In the genomic region with DNA sequence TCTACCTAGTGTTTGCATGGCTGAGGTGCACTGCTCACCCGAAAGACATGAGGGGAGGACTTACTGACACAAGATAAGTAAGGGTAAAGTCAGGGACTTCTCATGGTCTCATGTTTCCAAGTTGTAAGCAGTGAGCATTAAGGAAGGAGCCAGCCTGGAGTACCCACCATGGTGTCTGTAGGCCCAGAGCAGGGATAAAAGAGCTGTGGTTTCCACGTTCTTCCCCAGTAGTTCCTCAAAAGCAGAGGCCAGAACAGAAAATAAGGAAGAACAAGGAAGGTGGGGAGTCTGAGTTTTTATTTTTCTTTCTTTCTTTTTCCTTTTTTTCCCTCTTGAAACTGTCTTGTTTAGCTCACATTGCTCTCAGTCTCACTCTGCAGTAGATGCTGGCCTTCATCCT, we compare ENCODE assay signal across 31 mouse cellular contexts. TPM values are rescaled to one million over a fixed set of nuclear protein-coding genes. Genes with fewer than 3 reads are reported as not detected.
DNase-seq lines count a peak whose midpoint lies in the region; ATAC-seq and TF ChIP-seq lines count a peak whose summit lies in the region.
"Had no signal": no experiment of that assay in that cellular context is flagged by ENCODE, and none has a peak within 500 bp of the region (broad histone marks: within the 10 kb centered on the region; RNA-seq: fewer than 3 reads in every experiment).

No protein-coding gene starts in this region.

- no peaks in the 10 kb centered on the region for H3K9me3 ChIP-seq in MEL (replicated peaks; ENCODE audit: insufficient read depth, low read length)
- H3K9me3 ChIP-seq in forebrain, postnatal 0 days (ENCODE audit: low read length), result no peaks in the 10 kb centered on the region
- H3K9me3 ChIP-seq: forebrain, embryonic 10.5 days; forebrain, embryonic 13.5 days; hindbrain, embryonic 10.5 days; hindbrain, embryonic 13.5 days; intestine, embryonic 15.5 days had no signal

- H3K36me3 ChIP-seq in MEL (ENCODE audit: control insufficient read depth in 1 of 2, insufficient read depth in 2 of 2, low read length in 2 of 2), result no peaks in the 10 kb centered on the region; a peak in 1 of 4 replicates
- no peaks in the 10 kb centered on the region for H3K36me3 ChIP-seq in forebrain, postnatal 0 days (ENCODE audit: insufficient read depth)
- H3K36me3 ChIP-seq: forebrain, embryonic 10.5 days; hindbrain, embryonic 10.5 days; hindbrain, embryonic 13.5 days; intestine, embryonic 15.5 days had no signal

- 79% methylated on average over 2 of the region's 2 CpGs for WGBS in forebrain, postnatal 0 days

- no peaks in the 10 kb centered on the region for H3K27me3 ChIP-seq in MEL (ENCODE audit: control insufficient read depth in 1 of 2, insufficient read depth in 2 of 2, low read length in 2 of 2)
- H3K27me3 ChIP-seq in forebrain, postnatal 0 days (ENCODE audit: insufficient read depth, low read length), result no peaks in the 10 kb centered on the region
- H3K27me3 ChIP-seq: forebrain, embryonic 13.5 days; hindbrain, embryonic 13.5 days; intestine, embryonic 15.5 days had no signal

- no peak for TF ChIP-seq EP300 in MEL (IDR thresholded peaks at IDR 0.05; ENCODE audit: low read depth in 1 of 2, low read length in 2 of 2)

- no peak overlapping the region for H3K27ac ChIP-seq in MEL (ENCODE audit: control insufficient read depth, low read depth, low read length)
- H3K27ac ChIP-seq in forebrain, postnatal 0 days (ENCODE audit: low read depth, low read length), result no peak overlapping the region
- H3K27ac ChIP-seq: forebrain, embryonic 10.5 days; forebrain, embryonic 13.5 days; gastrocnemius, adult 2 months; hindbrain, embryonic 10.5 days; hindbrain, embryonic 13.5 days; intestine, embryonic 15.5 days had no signal

- H3K4me2 ChIP-seq in forebrain, postnatal 0 days (ENCODE audit: low read depth), result no peak overlapping the region
- H3K4me2 ChIP-seq: forebrain, embryonic 13.5 days; heart, embryonic 11.5 days; hindbrain, embryonic 13.5 days; intestine, embryonic 15.5 days had no signal

- H3K9ac ChIP-seq in MEL (ENCODE audit: control insufficient read depth, low read depth, low read length, poor library complexity, severe bottlenecking), result no peak overlapping the region
- H3K9ac ChIP-seq in forebrain, postnatal 0 days, result no peak overlapping the region
- H3K9ac ChIP-seq: forebrain, embryonic 13.5 days; hindbrain, embryonic 13.5 days; intestine, embryonic 15.5 days had no signal

- peak; percentile 26 for DNase-seq in MEL (ENCODE audit: low read depth, low spot score)
- DNase-seq in layer of hippocampus, adult 8-10 months (ENCODE audit: low spot score in 2 of 2), result no peak
- DNase-seq in forebrain, postnatal 0 days, result no peak
- no peak for DNase-seq in adrenal gland, postnatal 25 days
- DNase-seq: adrenal gland, adult 8-10 months; adrenal gland, postnatal 36 days; cerebellum, adult 11-12 months; cerebellum, adult 8-10 months; cerebellum, postnatal 10 days; cerebellum, postnatal 36 days; gastrocnemius, adult 2 months; gastrocnemius, postnatal 25 days; kidney, adult 11 months had no signal

- peak; percentile 87 for ATAC-seq in granulocyte monocyte progenitor cell, adult 5-6 weeks (replicated peaks; ENCODE audit: poor library complexity, severe bottlenecking)
- peak; percentile 33; the same call in 1 of the 2 replicates for ATAC-seq in megakaryocyte, adult 5-6 weeks (ENCODE audit: poor library complexity, severe bottlenecking)
- ATAC-seq in forebrain, postnatal 0 days, result no peak
- ATAC-seq: activated CD4-positive, CD25-positive, alpha-beta regulatory T cell, adult 4 months; CD4-positive, CD25-positive, alpha-beta regulatory T cell, adult 4 months; forebrain, embryonic 13.5 days; forebrain, embryonic 16.5 days; hindbrain, embryonic 16.5 days; intestine, embryonic 15.5 days had no signal

- TF ChIP-seq CTCF in MEL (IDR thresholded peaks at IDR 0.05 in 2 of 3, conservative IDR thresholded peaks at IDR 0.05 in 1 of 3; ENCODE audit: control insufficient read depth in 1 of 3, insufficient read depth in 1 of 3, low read depth in 2 of 3, low read length in 3 of 3, poor library complexity in 1 of 3, severe bottlenecking in 1 of 3), result no peak
- TF ChIP-seq CTCF in forebrain, postnatal 0 days (IDR thresholded peaks at IDR 0.05; ENCODE audit: low read depth), result no peak

- no peak overlapping the region for H3K4me3 ChIP-seq in MEL (ENCODE audit: control insufficient read depth in 1 of 2, insufficient read depth in 1 of 2, low read depth in 2 of 2, low read length in 2 of 2)
- no peak overlapping the region for H3K4me3 ChIP-seq in forebrain, postnatal 0 days (ENCODE audit: low read depth, low read length)
- H3K4me3 ChIP-seq: forebrain, embryonic 10.5 days; forebrain, embryonic 13.5 days; gastrocnemius, adult 2 months; hindbrain, embryonic 10.5 days; hindbrain, embryonic 13.5 days; intestine, embryonic 15.5 days had no signal

- TF ChIP-seq RAD21 in MEL (IDR thresholded peaks at IDR 0.05; ENCODE audit: low read depth, low read length), result no peak

- H3K4me1 ChIP-seq in MEL (ENCODE audit: control insufficient read depth in 1 of 2, insufficient read depth in 2 of 2, low read length in 2 of 2), result peaks cover 5 to 6% of the 10 kb centered on the region in 2 experiments; a peak in 3 of 4 replicates
- no peaks in the 10 kb centered on the region for H3K4me1 ChIP-seq in forebrain, postnatal 0 days (ENCODE audit: insufficient read depth)
- H3K4me1 ChIP-seq: forebrain, embryonic 10.5 days; forebrain, embryonic 13.5 days; hindbrain, embryonic 10.5 days; hindbrain, embryonic 13.5 days; intestine, embryonic 15.5 days had no signal

- no peak for TF ChIP-seq POLR2A in MEL (IDR thresholded peaks at IDR 0.05; ENCODE audit: control insufficient read depth in 1 of 2, insufficient read depth in 1 of 2, low read depth in 1 of 2, low read length in 2 of 2, poor library complexity in 1 of 2)

- no peaks in the 10 kb centered on the region for H3K79me2 ChIP-seq in MEL (ENCODE audit: control insufficient read depth, insufficient read depth, low read length, poor library complexity)

RNA-seq across cellular contexts. Expression of a gene that starts 19.5 kb away (rescaled TPM):
- total RNA-seq in MEL (2012; rRNA removed), result 793 and 801 TPM in 2 replicates
- polyA plus RNA-seq in MEL (2012; ENCODE audit: insufficient read depth in 1 of 2, insufficient read length in 2 of 2, low read depth in 1 of 2, low replicate concordance in 2 of 2, missing spikeins in 1 of 2), result 100 to 1,000 TPM in 1 of 2 experiments, not detected in 1; 329 TPM
- total RNA-seq in granulocyte monocyte progenitor cell, adult 5-6 weeks (2014; fragmentation: Nextera tagmentation), result 336 and 382 TPM in 2 replicates
- 162 and 258 TPM in 2 replicates for total RNA-seq in granulocyte monocyte progenitor cell, adult 5-6 weeks (2017)
- total RNA-seq in megakaryocyte, adult 5-6 weeks (2015), result 197 and 209 TPM in 2 replicates
- total RNA-seq in megakaryocyte, adult 5-6 weeks (2017), result 132 and 217 TPM in 2 replicates
- 100 to 1,000 TPM; 119 to 263 (median 190) TPM for total RNA-seq in layer of hippocampus, adult 8-10 months (2022)
- total RNA-seq in forebrain, postnatal 0 days (2014; rRNA removed), result 152 and 289 TPM in 2 replicates
- polyA plus RNA-seq in forebrain, postnatal 0 days (2015; fragmentation: Nextera tagmentation; extraction: Ambion mirVana), result 489 and 610 TPM in 2 replicates
- 347 and 535 TPM in 2 replicates for total RNA-seq in adrenal gland, postnatal 25 days (2021)

RNA-seq across cellular contexts. Expression of a gene that starts 26.5 kb away (rescaled TPM):
- total RNA-seq in MEL (2012; rRNA removed), result 0.12 TPM in 1 of 2 replicates, not detected in the other
- under 1 TPM in 1 of 2 experiments, not detected in 1; 0.07 TPM for polyA plus RNA-seq in MEL (2012; ENCODE audit: insufficient read depth in 1 of 2, insufficient read length in 2 of 2, low read depth in 1 of 2, low replicate concordance in 2 of 2, missing spikeins in 1 of 2)
- not detected in 2 replicates for total RNA-seq in granulocyte monocyte progenitor cell, adult 5-6 weeks (2014; fragmentation: Nextera tagmentation)
- total RNA-seq in granulocyte monocyte progenitor cell, adult 5-6 weeks (2017), result not detected in 2 replicates
- total RNA-seq in megakaryocyte, adult 5-6 weeks (2015), result not detected in 2 replicates
- total RNA-seq in megakaryocyte, adult 5-6 weeks (2017), result not detected in 2 replicates
- total RNA-seq in layer of hippocampus, adult 8-10 months (2022), result under 1 TPM; 0.10 to 0.52 (median 0.34) TPM
- total RNA-seq in forebrain, postnatal 0 days (2014; rRNA removed), result 0.05 TPM in 1 of 2 replicates, not detected in the other
- polyA plus RNA-seq in forebrain, postnatal 0 days (2015; fragmentation: Nextera tagmentation; extraction: Ambion mirVana), result 0.12 TPM in 1 of 2 replicates, not detected in the other
- total RNA-seq in adrenal gland, postnatal 25 days (2021), result not detected in 2 replicates
- total RNA-seq: adrenal gland, adult 8-10 months; adrenal gland, postnatal 36 days; gastrocnemius, adult 2 months; gastrocnemius, postnatal 25 days; heart, adult 8-10 months; heart, postnatal 25 days had no signal
- polyA plus RNA-seq: embryonic facial prominence, embryonic 11.5 days; embryonic facial prominence, embryonic 14.5 days; forebrain, embryonic 16.5 days; heart, embryonic 14.5 days; hindbrain, embryonic 16.5 days had no signal

RNA-seq across cellular contexts. Expression of a gene that starts 34.0 kb away (rescaled TPM):
- not detected in 2 replicates for total RNA-seq in MEL (2012; rRNA removed)
- not detected for polyA plus RNA-seq in MEL (2012; ENCODE audit: insufficient read depth in 1 of 2, insufficient read length in 2 of 2, low read depth in 1 of 2, low replicate concordance in 2 of 2, missing spikeins in 1 of 2)
- total RNA-seq in granulocyte monocyte progenitor cell, adult 5-6 weeks (2014; fragmentation: Nextera tagmentation), result 1.1 and 3.2 TPM in 2 replicates
- 0.95 and 2.0 TPM in 2 replicates for total RNA-seq in granulocyte monocyte progenitor cell, adult 5-6 weeks (2017)
- 8.7 and 9.5 TPM in 2 replicates for total RNA-seq in megakaryocyte, adult 5-6 weeks (2015)
- total RNA-seq in megakaryocyte, adult 5-6 weeks (2017), result 15.2 and 21.7 TPM in 2 replicates
- total RNA-seq in layer of hippocampus, adult 8-10 months (2022), result 1 to 10 TPM; 1.2 to 2.3 (median 1.7) TPM
- total RNA-seq in forebrain, postnatal 0 days (2014; rRNA removed), result 0.05 and 0.38 TPM in 2 replicates
- 0.12 and 0.13 TPM in 2 replicates for polyA plus RNA-seq in forebrain, postnatal 0 days (2015; fragmentation: Nextera tagmentation; extraction: Ambion mirVana)
- 1.1 TPM in 2 replicates for total RNA-seq in adrenal gland, postnatal 25 days (2021)
- polyA plus RNA-seq: activated CD4-positive, CD25-positive, alpha-beta regulatory T cell, adult 4 months; CD4-positive, CD25-positive, alpha-beta regulatory T cell, adult 4 months had no signal

RNA-seq across cellular contexts. Expression of a gene that starts 46.3 kb away (rescaled TPM):
- total RNA-seq in MEL (2012; rRNA removed), result 7.3 and 7.4 TPM in 2 replicates
- polyA plus RNA-seq in MEL (2012; ENCODE audit: insufficient read depth in 1 of 2, insufficient read length in 2 of 2, low read depth in 1 of 2, low replicate concordance in 2 of 2, missing spikeins in 1 of 2), result 10 to 100 TPM in 1 of 2 experiments, not detected in 1; 26.4 TPM
- total RNA-seq in granulocyte monocyte progenitor cell, adult 5-6 weeks (2014; fragmentation: Nextera tagmentation), result 16.7 and 19.0 TPM in 2 replicates
- 9.5 and 9.9 TPM in 2 replicates for total RNA-seq in granulocyte monocyte progenitor cell, adult 5-6 weeks (2017)
- total RNA-seq in megakaryocyte, adult 5-6 weeks (2015), result 13.0 and 16.5 TPM in 2 replicates
- total RNA-seq in megakaryocyte, adult 5-6 weeks (2017), result 9.5 and 13.5 TPM in 2 replicates
- 10 to 100 TPM; 42.2 to 44.1 (median 42.5) TPM for total RNA-seq in layer of hippocampus, adult 8-10 months (2022)
- total RNA-seq in forebrain, postnatal 0 days (2014; rRNA removed), result 38.3 and 42.7 TPM in 2 replicates
- polyA plus RNA-seq in forebrain, postnatal 0 days (2015; fragmentation: Nextera tagmentation; extraction: Ambion mirVana), result 12.1 and 18.2 TPM in 2 replicates
- 40.3 and 55.4 TPM in 2 replicates for total RNA-seq in adrenal gland, postnatal 25 days (2021)

RNA-seq across cellular contexts. Expression of a gene that starts 47.0 kb away (rescaled TPM):
- not detected in 2 replicates for total RNA-seq in MEL (2012; rRNA removed)
- polyA plus RNA-seq in MEL (2012; ENCODE audit: insufficient read depth in 1 of 2, insufficient read length in 2 of 2, low read depth in 1 of 2, low replicate concordance in 2 of 2, missing spikeins in 1 of 2), result not detected
- total RNA-seq in granulocyte monocyte progenitor cell, adult 5-6 weeks (2014; fragmentation: Nextera tagmentation), result not detected in 2 replicates
- total RNA-seq in granulocyte monocyte progenitor cell, adult 5-6 weeks (2017), result not detected in 2 replicates
- total RNA-seq in megakaryocyte, adult 5-6 weeks (2015), result not detected in 2 replicates
- total RNA-seq in megakaryocyte, adult 5-6 weeks (2017), result not detected in 2 replicates
- 10 to 100 TPM; 45.5 to 49.4 (median 47.9) TPM for total RNA-seq in layer of hippocampus, adult 8-10 months (2022)
- total RNA-seq in forebrain, postnatal 0 days (2014; rRNA removed), result 65.7 and 66.7 TPM in 2 replicates
- polyA plus RNA-seq in forebrain, postnatal 0 days (2015; fragmentation: Nextera tagmentation; extraction: Ambion mirVana), result 5.2 and 6.2 TPM in 2 replicates
- 1.8 and 2.0 TPM in 2 replicates for total RNA-seq in adrenal gland, postnatal 25 days (2021)
- polyA plus RNA-seq: activated CD4-positive, CD25-positive, alpha-beta regulatory T cell, adult 4 months; CD4-positive, CD25-positive, alpha-beta regulatory T cell, adult 4 months; embryonic facial prominence, embryonic 11.5 days; forebrain, embryonic 10.5 days; heart, postnatal 0 days; hindbrain, embryonic 10.5 days had no signal
